Mouse (Mus musculus) MN1 (cell line): ENCODE measurements around the gene Cdk13.

Source experiments
- DNase-seq: peaks from one replicate; pipeline ENCODE4 v3.0.0-alpha.2; 2016; ENCODE audit warnings: low spot score

Gene Cdk13

DNA sequence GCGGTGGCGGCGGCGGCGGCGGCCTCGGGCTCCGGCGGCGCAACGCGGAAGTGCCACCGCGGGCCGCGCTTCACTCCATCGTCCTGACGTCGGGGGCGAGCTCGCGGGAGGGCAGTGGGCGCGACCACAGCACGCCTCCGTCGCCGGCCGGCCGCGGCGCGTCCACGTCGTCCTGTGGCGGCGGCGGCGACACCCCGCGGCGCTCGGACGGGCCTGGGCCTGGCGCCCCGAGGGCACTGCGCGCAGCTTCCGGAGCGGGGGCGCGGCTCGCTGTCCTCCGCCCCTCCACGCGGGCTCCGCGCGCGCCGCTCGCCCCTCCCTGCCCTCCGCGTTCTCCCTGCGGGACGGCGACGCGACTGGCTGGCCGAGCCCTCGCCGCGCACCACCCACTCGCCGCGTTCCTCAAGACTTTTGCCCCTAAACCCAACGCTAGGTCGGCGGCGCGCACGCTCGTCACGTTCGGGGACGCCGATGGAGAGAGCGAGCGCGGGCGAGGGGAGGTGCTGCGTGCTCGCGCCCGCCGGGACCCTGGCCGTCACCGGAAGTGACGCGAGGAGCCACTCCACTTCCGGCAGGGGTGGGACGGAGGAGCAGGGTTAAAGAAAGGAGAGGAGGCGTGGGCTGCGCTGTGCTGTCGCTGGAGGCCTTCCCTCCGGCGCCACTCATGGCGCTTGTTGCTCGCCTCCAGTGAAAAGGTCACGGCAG lies at the start of gene Cdk13:
TSS of gene Cdk13 (minus strand) at position 189 of the 705 bp plus-strand sequence.
- DNase-seq = peak; percentile 97

DNA sequence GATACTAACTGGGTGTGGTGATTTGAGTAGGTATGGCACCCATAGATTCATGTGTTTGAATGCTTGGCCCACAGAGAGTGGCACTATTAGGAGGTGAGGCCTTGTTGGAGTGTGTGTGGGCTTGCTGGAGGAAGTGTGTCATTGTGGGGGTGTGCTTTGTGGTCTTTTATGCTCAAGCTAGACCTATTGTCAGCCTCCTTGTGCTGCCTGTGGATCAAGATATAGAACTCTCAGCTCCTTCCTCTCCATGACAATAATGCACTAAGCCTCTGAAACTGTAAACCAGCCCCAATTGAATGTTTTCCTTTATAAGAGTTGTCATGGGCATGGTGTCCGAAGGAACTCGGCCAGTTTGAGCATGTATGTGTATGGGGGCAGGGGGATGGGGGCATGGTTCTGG lies 38.4 kb upstream of the Cdk13 start:
- no peak for DNase-seq

DNA sequence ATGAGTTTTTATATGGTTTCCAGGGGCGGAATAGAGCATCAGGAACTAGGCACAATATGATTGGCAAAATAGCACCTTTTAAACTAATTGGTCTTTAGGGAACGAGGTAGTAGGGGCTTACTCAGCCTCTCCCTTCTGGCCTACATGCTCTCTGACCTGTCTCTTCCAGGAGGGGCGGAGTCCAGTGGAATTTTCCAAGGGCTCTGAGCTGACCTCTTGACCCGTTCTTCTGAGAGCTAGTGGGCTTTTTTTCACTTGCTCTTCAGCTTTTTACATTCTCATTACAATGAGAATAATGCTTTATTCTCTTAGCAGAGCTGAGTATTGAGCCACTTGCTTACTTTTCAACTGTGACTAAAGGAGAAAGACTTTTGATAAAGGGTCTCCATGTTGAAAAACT lies 37.9 kb upstream of the Cdk13 start:
- no peak for DNase-seq

DNA sequence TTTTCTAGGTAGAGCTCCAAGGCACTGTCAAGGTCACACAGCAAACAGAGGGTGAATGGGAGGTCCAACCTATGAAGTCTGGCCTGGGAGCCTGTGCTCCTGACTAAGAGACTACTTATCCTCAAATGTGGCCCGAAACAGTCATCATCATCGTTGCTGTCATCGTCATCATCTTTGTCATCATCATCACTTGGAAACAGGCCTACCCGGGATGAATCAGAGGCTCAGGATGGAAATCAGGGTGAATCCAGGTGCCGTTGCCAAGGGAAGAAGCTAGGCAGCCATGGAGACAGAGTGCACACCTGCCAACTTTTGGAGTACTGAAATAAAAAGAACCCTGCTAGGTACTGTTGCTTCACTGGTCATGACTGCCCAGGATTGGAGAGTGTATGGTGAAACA lies 34.2 kb upstream of the Cdk13 start:
- DNase-seq = no peak

DNA sequence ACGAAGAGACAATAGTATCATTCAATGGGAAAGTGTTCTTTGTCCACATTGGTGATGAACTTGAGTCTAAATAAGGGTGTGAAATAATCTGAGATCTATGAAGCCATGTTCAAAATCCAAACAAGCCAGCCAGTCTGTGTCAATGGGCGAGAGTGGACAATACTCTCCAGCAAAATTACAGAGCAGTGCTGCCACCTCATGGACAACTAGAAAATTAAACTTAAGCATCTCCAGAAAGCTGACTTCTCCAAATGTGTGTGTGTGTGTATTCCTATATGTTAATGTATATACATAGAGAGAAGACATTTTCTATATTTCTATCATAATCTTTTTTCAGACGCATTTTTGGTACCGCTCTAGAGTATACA lies 33.6 kb upstream of the Cdk13 start:
- DNase-seq = peak; percentile 71

DNA sequence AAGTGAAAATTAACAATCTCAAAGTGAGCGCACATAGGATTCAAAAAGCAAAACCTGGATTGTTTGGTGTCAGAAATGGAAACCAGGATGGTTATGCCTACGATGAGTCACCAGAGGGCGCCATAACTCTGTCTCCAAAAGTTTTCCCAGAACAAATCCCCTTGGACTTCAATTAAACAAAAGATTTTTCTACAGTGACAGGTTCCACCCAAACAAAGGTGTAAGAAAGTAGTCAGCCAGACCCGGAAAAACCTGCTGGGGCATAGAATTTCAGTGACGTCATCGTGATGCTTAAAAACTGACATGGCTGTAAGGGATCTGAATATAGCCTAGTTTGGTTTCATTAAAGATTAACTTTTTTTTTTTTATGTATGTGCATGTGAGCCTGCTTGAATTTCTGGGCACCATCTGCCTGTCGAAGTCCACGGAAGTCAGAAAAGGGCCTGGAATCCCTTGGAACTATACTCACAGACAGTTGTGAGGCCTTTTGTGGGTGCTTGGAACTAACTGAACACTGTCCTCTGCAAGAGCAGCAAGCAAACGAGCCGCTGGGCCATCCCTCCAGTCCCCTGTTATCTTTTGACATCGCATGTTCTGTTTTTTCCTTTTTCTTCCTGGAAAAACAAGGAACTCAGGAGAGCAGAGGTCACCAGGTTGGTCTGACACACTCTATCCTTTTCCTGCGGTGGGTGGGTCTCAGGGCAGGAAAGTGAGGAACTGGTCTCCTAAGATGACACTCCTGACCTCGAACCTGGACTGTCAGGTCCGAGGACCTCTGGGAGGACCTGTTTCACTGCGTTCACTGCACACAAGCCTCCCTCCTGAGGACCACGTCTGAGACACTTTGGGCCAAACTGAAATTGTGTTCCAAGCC lies 33.0 kb upstream of the Cdk13 start:
- DNase-seq = peak; percentile 22

DNA sequence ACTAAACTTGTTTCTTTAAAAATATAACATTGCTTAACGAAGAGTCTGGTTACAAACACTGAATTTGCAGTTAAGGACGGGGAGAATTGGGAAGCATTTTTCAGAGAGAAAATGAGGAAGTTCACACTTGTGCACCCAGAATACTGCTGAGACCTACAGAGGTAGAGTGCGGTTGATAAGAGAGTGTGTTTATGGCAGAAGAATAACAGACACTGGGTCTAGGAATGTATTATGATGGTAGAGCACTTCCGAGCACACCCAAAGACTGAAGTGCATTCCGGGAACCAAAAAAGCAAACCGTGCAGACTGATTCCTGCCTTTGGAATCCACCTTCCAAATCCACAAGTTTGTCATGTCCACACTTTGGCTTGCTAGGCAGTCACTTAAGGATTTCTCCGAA lies 31.9 kb upstream of the Cdk13 start:
- DNase-seq = no peak

DNA sequence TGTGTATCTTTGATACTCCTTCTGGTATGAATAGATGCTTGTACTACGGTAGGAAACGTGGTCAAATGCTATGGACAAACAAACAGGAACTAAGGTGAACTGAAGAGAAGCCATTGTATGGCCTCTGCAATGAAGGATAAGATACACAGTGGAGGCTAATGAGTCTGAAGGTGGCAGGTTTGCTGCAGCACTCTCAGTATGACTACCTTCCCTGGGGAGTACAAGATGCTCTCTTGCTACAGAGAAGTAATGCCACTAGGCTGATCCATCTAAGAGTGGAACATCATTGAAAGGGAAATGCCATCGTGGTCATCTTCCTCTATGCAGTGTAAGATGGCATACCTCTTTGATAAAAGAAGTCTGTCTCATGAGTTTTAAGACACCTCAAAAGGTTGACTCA lies 28.0 kb upstream of the Cdk13 start:
- no peak for DNase-seq

DNA sequence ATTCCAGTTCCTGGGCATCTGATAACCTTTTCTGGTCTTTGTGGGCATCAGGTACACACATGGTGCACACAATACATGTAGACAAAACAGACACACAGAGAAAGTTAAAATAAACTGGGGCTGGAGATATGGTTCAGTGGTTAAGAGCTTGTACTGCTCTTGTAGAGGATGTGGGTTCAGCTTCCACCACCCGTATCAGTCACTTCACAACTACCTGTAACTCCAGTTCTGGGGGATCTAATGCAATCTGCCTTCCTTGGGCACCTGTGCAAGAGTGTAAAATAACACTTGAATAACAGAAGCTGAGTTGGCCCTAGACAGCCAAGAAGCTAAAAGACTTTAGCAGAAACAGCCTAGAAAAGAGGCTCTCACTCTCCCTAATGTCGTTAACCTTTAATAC lies 12.3 kb upstream of the Cdk13 start:
- no peak for DNase-seq

DNA sequence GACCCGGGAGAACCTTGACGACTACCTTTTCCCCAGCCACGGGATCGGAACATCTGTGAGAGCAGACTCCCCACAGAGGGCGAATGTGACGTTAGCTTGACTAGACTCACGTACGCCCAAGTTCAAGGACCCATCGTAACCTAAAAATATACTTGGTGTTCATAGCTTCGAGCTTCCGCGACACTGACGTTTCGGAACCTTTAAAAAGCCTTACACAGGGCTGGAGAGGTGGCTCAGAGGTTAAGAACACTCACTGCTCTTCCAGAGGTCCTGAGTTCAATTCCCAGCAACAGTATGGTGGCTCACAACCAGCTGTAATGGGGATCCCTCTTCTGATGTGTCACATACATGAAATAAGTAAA lies 698 bp upstream of the Cdk13 start:
- DNase-seq = no peak

DNA sequence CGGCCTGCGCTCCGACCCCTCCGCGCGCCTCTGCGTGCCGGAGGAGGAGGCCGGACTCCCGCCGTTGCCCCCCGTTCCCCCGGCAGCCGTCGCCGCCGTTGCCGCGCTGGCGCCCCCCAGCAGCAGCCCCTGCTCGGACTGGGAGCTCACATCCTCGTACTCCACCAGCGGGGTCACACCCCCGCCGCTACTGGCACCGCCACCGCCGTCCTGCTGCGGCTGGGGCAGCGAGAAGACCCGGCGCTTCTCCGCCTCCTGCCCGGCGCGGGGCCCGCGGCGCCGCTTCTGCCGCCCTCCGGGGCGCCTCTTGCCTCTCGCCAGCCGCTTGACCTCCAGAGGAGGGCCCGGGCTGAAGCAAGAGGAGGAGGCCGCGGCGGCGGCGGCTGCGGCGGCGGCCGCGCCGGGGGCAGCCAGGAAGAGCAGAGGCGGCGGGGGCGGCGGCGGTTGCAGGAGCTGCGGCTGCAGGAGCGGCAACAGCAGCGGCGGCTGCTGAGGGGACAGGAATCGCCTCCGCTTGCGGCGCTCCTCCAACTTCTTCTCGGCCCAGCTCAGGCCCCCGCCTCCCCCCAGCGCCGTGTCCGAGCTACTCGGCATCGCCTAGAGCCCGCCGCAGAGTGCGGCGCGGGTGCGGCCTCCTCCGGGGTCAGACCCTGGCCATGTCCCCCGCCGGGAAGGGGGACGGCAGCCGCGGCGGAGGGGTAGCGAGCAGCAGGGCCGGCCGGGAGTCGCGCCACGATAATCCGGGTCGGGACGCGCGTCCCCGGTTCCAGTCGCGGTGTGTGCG lies 647 bp downstream of the Cdk13 start:
- peak; percentile 49 for DNase-seq

DNA sequence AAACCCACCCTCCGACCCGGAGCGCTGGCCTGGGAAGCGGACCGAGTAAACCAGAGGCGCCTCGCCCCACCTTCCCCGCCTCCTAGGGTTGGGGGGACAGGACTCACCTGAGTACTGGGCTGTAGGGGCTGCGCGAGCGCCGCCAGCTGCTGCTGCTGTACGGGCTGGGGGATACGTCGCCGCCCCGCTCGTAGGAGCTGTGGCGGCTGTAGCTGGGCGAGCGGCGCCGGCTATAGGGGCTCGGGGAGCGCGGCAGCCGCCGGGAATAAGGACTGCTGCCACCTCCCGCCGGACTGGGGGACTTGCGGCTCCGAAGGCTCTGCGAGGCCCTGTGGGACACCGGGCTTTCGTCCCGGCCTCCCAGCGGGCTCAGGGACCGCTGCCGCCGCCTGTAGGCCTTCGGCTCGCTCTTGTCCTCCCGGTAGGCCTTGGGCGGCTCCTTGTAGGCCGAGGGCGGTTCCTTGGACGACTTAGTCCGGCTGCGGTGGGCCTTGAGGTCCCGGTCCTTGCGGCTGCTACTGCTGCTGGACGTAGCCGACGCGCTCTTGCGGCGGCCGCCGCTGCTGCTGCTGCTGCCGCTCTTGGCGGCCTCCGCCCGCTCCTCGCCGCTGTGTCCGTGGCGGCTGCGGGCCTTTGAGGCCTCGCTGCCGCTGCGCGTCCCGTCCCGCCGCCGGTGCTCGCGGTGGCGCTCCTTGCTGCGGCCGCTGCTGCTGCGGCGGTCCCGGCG lies 1.4 kb downstream of the Cdk13 start:
- DNase-seq = peak; percentile 85

DNA sequence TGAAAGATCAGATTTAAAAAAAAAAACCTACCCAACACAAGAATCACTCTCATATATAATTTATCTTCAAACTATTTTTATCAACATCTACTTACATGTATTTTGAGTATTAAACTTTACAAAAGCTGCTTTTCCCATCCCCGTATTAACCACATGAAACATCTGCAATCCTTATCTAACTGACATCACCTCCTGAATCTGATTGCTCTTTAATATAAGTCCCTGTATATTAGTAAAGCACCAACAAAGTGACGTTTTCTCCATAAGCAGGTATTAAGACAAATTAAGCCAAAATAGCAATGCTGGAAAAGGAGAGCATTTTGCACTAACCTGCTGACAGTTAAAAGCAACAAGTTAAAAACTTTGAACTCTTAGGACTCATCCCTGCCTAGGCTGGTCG lies 2.0 kb downstream of the Cdk13 start:
- DNase-seq = no peak

DNA sequence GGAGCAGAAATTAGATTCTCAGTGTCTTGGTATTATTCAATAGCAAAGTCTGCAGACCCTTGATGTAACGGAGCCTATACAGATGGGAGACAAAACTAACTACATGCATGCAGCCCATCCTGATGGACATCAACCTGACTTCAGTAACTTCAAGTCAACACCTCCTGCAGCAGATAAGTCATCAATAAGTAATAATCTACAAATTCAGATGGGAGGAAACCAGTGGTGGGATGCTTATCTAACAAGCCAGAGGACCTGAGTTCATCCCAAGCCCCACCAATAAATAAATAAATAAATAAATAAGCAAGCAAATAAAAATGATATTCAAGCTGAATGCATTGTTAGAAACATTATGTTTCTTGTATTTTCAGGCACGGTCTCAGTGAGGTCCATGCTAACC lies 5.2 kb downstream of the Cdk13 start:
- no peak for DNase-seq

DNA sequence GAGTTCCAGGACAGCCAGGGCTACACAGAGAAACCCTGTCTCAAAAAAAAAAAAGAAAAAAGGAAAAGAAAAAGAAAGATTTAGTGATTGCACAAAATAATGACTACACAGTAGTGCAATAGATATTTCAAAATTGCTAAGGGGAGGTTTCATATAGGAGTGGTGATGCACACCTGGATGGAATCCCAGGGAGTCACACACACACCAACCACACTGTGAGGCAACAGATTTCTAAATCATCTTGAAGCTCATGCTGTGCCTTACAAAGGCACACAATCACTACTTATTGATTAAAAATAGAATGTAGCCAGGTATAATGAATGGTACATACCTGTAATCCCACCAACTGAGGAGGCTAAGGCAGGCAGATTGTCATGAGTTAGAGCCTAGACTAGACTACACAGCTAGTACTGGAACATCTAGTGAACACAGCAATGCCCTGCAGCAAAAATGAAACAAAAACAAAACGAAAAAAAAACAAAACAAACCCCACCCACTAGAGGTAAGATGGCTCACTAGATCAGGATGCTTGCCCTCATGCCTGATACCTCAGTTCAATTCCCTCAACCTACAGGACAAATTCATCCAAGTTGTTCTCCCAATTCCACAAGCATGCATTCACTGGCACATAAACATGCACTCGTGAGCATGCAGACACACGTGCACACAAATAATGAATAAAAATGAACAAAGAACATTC lies 9.0 kb downstream of the Cdk13 start:
- DNase-seq = no peak

DNA sequence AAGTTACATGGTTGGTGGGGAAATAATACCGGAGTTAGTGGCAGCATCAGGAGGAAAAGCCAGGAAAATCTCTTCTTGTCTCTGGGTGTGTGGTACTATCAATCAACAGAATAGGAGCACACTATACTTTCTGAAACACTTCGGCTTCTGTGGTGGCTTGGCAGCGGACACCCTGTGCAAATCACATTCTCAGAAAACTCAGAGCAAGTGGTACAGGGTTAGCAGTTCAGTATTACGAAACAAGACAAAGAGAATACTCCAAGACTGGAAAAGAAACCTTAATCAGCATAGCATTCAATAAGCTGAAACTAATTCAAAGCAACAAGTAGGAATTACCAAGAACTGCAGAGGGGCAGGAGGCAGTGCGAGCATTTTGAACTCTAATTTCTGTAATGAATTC lies 21.3 kb downstream of the Cdk13 start:
- no peak for DNase-seq

DNA sequence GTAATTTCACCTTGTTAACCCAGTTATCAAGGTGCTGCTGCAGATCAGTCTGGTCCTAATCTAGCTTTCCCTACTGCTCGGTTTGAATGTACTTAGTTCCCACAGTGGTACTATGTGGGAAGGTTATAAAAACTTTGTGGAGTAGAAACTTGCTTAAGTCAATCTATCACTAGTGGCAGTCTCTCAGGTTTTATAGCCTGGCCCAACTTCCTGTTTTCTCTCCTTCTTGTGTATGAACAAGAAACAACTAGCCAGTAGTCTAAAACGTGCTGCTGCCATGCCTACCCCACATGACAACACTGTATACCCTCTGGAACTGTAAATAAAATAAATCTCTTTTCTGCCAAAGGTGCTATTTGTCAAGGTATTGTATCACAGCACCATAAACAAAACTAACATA lies 25.0 kb downstream of the Cdk13 start:
- no peak for DNase-seq

DNA sequence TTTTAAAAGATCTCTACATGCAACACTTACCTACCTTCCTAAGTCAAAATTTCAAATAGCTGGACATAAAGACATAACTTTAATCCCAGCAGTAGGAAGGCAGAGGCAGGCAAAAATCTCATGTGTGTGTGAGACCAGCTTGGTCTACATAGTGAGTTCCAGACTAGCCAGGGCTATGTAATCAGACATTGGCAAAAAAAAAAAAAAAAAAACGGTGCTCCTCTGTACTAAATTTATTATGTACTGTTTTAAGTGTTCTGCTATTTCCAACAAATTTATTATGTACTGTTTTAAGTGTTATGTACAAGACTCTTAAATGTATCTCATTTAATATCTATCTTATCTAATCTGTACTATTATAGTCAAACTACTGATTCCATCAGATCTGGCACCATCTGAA lies 28.6 kb downstream of the Cdk13 start:
- no peak for DNase-seq

DNA sequence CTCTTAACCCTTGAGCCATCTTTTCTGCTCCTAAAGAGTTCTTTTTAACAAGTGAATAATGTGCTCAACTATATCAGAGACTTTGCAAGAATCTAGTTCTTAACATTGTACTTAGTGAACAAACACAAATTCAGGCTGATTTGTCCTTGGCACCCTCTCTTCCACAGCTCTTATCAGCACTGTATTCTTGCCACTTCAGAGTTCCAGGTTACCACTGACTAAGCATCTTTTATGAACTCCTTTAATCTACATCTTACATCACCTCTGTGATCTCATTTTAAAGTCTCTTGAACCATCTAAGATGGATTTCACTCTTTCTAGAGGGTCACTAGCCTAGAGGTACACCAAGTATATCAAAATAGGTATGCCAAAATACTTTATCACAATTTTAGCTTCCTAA lies 29.5 kb downstream of the Cdk13 start:
- no peak for DNase-seq

DNA sequence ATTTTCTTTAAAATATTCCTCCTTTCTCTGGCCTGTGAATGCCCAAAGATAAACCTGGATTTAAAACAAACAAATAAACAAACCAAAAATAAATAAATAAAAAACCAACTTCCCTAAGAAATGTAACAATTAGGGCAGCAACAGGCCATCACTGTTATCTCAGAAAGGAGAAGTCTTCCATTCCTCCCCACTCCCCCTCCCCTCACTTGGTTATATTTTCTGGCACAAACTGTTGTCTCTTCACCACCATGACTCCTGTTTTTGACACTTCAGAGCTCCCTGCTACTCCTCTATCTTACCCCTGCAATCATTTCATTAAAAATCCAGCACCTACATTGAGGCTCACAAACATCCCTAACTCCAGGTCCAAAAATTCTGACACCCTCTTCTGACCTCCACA lies 31.8 kb downstream of the Cdk13 start:
- DNase-seq = no peak

DNA sequence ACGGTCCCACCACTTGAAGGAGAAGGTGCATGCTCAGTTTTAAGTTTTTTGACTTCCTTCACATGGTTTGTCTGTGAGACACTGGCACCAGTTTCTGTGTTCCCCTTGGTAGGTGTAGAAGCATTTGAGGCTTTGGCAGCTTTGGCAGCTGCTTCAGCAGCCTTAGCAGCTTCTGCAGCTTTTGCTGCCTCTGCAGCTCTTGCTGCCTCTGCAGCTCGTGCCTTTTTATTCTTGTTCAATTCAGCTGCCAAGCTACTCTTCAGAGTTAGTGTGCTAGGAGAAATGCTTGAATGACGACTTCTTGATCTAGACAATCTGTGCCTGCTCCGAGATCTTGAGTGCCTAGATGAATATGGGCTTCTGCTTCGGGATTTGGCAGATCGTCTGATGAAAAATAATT lies 32.3 kb downstream of the Cdk13 start:
- no peak for DNase-seq

DNA sequence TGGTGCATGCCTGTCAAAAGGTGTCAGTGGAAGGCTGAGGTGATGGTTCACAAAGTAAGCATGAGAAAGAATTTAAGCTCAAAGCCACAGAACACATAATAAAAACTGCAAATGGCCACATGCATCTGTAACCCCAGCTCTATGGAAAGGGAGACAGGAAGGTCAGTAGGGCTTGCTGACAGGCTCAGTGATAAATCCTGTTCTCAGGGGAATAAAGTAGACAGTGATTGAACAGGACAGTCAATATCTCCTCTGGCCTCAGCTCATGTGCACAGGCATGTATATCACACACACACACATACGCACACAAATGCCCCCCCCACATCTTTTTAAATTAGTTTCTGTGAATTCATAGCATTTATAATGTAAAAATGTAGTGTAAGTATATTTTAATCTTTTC lies 42.5 kb downstream of the Cdk13 start:
- DNase-seq = no peak
